Mouse (Mus musculus): ENCODE measurements around the gene Sac3d1. TPM values are rescaled to one million over a fixed set of nuclear protein-coding genes. Genes with fewer than 3 reads are reported as not detected.
A peak's percentile ranks its signal among the peaks of the same experiment; 100 is the strongest.

Gene Sac3d1
- total RNA-seq, 2 experiments from 2014 or later: 19.3 to 22.4 TPM

DNA sequence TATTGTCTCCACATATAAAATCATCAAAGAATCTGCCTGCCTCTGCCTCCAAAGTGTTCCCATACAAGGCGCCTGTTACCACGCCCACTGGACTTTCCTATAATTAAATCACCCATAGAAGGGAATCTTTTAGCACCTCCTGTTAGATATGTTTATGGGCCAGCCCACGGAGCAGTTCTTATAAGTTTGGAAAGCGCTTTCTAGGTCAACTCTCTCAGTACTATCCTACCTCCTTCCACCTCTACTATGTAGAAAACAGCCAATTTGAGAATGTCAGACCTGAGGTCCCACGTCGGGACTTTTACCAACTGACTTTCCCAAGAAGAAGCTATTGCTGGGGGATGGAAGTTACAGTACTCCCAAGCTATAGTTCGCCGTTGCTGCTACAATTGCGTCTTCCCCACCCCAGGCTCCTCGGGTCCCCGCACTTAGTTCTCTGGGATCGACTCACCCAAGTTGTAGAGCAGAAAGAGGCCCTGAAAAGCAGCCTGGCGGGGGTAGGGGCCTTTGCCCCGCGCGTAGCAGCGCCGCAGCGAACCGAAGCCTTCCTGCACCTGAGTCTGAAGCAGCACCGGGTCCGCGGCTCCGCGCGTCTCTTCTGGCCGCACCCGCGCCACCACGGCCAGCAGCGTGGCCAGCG lies 984 bp downstream of the Sac3d1 start:
- intact Hi-C loops (cut with DNase I): loop anchor here (5.0 kb wide), 1 partner anchor 35 kb away; the partner anchor contains the start of genes Cdca5, Gm28374, Tmem262 and Zfpl1
- no peak for TF ChIP-seq CTCF (IDR thresholded peaks at IDR 0.05)
- peak overlapping the region; percentile 93 for H3K27ac ChIP-seq
- no peak for DNase-seq (ENCODE audit: extremely low spot score in 1 of 2, low spot score in 2 of 2)
- peak overlapping the region; percentile 78 for H3K4me3 ChIP-seq

DNA sequence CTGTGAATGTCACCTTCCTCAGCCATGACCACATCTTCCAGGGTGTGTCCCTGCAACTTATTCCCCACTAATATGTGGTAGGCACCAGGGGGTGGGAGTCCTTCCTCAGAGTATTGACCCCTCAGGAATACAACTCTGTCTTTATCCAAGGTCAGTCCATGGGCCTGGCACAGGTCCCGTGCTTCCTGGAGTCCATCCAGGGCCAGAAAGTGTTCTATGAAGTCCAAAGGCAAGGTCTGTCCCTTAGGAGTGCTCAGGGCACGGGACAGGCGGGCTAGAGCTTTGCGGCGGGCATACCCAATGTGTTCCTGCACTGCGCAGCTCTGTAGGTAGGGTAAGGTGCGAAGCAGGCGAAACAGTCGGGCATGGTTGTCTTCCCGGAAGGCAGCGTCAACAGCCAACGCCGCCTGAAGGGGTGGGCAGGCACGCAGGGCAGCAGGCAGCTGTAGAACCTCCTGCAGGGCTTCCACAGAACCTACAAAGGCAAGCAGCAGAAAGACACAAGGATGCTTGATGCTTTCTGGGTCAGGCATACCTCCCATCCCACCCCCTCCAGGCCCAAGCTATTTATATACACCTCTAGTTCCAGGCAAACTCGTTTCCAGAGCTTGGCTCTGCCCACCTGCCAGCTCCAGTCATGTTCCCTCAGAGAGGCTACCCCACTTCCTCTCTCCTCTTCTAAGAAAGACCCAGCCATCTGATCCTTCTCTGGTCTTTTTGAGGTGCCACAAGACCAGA lies 2.2 kb downstream of the Sac3d1 start:
- Histone ChIP-seq H3K4me3 (no peak overlapping the region), H3K27ac (peak overlapping the region; percentile 7; the same call in 1 of the 2 replicates)
- peak in 1 of 2 experiments; percentile 29 for DNase-seq (ENCODE audit: extremely low spot score in 1 of 2, low spot score in 2 of 2)
- intact Hi-C loops (cut with DNase I): loop anchor here (5.0 kb wide), 1 partner anchor 34 kb away; the partner anchor contains the start of genes Cdca5, Gm28374, Tmem262 and Zfpl1
- TF ChIP-seq CTCF (IDR thresholded peaks at IDR 0.05): no peak

DNA sequence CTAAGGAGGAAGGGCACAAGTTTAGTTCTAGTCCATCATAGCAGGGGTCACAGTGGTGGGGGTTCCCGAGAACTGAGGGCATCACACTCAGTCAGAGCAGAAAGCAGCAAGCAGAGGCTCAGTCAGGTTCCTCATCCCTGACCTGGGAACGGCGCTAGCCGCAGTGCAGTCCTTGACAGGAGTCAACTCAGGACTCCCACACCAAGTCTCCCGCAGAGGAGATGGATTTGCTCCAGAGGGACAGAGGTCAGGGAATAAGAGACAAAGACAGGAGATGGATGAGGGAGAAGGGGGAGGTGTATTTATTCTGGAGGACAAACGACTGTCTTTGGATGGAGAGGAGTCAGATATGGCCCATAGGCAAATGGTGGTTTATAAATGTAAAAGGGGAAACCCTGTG lies 5.3 kb downstream of the Sac3d1 start:
- no peak for TF ChIP-seq CTCF (IDR thresholded peaks at IDR 0.05)
- Histone ChIP-seq H3K4me3 (no peak overlapping the region), H3K27ac (no peak overlapping the region)
- DNase-seq (ENCODE audit: extremely low spot score in 1 of 2, low spot score in 2 of 2): no peak
- intact Hi-C loops (cut with DNase I): no loop called here

DNA sequence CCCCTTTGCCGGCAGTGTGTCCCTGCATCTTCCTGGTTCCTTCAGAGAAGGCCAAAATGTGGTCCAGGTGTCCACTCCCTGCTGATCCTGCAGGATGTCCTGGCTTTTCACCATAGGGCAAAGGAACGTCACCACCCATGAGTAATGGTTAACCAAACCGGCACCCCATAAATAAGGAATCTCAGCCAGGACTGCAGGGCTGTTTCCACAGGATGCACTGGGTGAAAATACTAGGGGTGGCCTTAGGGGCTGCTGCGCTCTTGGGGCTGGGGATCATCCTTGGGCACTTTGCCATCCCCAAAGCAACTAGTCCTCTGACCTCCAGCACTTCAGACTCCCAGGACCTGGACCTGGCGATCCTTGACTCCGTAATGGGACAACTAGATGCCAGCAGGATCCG lies 12.9 kb downstream of the Sac3d1 start, which contains the start of gene Naaladl1:
Naaladl1 (plus strand) TSS at position 197 of the 400 bp plus-strand sequence.
- Histone ChIP-seq H3K27ac (no peak within 1 kb of the TSS), H3K4me3 (no peak within 1 kb of the TSS)
- no peak for DNase-seq (ENCODE audit: extremely low spot score in 1 of 2, low spot score in 2 of 2)
- intact Hi-C loops (cut with DNase I): loop anchor here (5.0 kb wide), 1 partner anchor 212 kb away; no protein-coding TSS in a partner anchor
- TF ChIP-seq CTCF (IDR thresholded peaks at IDR 0.05): no peak

DNA sequence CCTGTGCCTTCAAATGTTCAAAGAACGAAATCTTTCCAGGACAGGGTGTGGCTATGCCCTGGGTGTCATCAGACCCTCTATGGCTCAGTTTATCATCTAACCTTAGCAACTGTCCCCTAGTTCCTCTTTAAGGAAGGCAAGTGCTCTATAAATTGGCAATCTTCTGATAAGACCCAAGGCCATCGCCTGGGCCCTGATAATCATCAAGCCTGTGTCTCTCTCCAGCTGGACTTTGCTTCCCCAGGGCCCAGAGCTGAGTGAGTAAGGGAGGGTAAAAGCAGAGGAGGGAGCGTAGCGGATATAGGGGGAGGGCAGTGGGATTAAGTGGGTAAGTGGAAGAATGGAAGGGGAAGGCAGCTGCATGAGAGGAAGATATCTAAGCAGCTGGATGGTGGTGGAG lies 14.0 kb downstream of the Sac3d1 start:
- H3K4me3 ChIP-seq: no peak overlapping the region
- no peak for DNase-seq (ENCODE audit: extremely low spot score in 1 of 2, low spot score in 2 of 2)
- TF ChIP-seq CTCF (IDR thresholded peaks at IDR 0.05): no peak
- H3K27ac ChIP-seq: no peak overlapping the region
- intact Hi-C loops (cut with DNase I): no loop called here

DNA sequence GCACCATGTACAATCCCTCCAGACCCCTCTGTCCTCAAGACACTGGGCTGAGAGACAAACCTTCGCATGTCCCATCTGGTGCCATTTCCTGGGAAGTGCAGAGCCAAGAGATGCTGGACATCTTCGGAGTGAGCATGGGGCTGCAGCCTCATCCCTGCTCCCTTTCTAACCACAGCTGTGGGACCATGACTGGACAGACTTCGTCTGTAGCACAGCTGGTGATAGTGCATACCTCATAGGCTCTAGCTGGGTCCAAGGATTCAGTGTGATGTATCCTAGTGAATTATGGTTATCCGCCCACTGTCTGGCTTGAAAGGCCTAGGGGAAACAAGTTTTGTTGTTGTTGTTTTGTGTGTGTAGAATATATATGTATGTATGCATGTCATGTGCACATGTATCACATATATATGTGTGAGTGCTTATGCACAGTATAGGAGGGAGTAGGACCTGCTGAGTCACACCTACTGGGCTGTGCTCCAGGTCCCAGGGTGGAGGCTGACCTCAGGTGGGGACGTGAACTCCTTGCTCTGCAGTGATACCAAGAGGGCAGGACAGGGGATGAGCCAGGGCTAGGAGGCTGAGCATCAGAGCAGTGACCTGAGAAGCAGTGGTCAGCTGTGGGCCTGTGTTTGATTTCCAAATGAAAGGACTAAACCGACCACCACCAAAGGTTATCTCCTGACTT lies 16.1 kb downstream of the Sac3d1 start:
- intact Hi-C loops (cut with DNase I): no loop called here
- no peak for DNase-seq (ENCODE audit: extremely low spot score in 1 of 2, low spot score in 2 of 2)
- TF ChIP-seq CTCF (IDR thresholded peaks at IDR 0.05): no peak
- Histone ChIP-seq H3K4me3 (no peak overlapping the region), H3K27ac (no peak overlapping the region)

DNA sequence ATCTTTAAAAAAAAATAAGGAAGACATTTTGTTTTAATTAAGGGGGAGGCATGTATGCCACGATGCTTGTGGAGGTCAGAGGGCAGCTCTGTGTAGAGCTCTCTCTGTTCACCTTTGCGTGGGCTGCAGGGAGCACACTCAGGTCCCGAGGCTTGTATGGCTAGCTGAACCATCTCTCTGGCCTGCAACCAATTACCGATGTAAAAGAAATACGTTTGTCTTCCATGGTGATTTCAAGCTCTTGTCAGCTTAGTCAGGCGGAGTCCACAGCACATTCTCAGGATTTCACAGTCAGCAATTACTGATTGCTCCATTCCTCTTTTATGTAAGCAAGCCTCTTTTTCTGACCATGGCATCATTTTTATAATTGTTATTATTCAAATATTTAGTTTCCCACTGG lies 17.3 kb downstream of the Sac3d1 start:
- DNase-seq (ENCODE audit: extremely low spot score in 1 of 2, low spot score in 2 of 2): no peak
- TF ChIP-seq CTCF (IDR thresholded peaks at IDR 0.05): no peak
- Histone ChIP-seq H3K27ac (no peak overlapping the region), H3K4me3 (no peak overlapping the region)
- intact Hi-C loops (cut with DNase I): no loop called here

DNA sequence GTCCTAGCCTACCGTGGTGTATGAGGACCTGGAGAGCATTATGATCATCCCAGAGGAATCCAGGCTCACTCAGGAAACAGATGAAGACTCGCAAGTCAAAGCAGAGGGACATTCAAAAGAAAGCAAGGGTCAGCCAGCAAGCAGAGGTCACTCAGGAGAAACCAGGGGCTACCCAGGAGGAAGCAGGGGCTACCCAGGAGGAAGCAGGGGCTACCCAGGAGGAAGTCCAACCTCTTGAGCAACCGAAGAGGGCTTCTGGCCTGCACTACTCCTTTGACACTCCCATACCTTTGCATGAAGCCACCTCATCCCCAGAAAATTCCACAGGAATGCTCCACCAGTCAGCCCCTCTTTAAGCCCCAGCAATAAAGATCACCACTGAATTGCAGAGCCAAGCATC lies 20.6 kb downstream of the Sac3d1 start:
- no peak for TF ChIP-seq CTCF (IDR thresholded peaks at IDR 0.05)
- no peak overlapping the region for H3K27ac ChIP-seq
- DNase-seq (ENCODE audit: extremely low spot score in 1 of 2, low spot score in 2 of 2): no peak
- intact Hi-C loops (cut with DNase I): no loop called here
- no peak overlapping the region for H3K4me3 ChIP-seq

DNA sequence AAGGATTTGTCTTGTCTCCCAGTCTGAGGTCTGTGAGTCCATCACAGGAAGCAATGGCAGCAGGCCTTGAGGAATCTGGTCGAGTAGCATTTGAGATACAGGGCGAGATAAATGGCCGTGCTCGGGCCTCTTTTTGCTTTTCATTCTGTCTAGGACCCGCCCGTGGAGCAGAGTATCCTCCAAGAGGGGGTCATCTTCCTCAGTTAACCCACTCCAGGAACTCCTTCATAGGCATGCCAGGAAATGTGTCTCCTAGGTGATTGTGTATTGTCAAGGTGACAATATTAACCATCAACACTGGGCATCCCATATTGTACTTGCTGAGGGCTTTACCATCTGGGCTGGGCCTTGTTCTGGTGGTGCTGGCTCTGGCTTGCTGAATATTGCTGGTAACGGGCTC lies 24.3 kb downstream of the Sac3d1 start, which contains the start of gene AC131692.1:
AC131692.1 (plus strand) TSS at position 301 of the 400 bp plus-strand sequence.
- Histone ChIP-seq H3K27ac (no peak within 1 kb of the TSS), H3K4me3 (no peak within 1 kb of the TSS)
- no peak for TF ChIP-seq CTCF (IDR thresholded peaks at IDR 0.05)
- no peak for DNase-seq (ENCODE audit: extremely low spot score in 1 of 2, low spot score in 2 of 2)
- intact Hi-C loops (cut with DNase I): no loop called here

DNA sequence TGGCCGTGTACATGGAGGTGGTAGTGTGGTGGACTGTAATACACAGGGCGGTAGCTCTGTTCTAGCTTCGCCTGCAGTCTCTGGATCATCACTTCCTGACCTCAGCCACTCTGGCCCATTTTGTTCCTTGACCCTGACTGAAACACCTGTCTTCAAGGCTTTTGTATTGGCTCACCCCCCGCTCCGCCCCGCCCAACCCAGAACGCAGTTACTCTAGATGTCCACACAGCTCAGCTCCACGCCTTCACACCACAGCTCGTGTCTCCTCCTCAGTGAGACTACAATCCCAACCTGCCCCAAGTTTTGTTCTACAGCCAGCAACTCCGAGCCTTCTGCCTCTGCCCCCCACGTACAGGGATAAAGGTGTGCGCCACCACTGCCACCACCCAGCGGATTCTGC lies 29.6 kb downstream of the Sac3d1 start:
- no peak for TF ChIP-seq CTCF (IDR thresholded peaks at IDR 0.05)

DNA sequence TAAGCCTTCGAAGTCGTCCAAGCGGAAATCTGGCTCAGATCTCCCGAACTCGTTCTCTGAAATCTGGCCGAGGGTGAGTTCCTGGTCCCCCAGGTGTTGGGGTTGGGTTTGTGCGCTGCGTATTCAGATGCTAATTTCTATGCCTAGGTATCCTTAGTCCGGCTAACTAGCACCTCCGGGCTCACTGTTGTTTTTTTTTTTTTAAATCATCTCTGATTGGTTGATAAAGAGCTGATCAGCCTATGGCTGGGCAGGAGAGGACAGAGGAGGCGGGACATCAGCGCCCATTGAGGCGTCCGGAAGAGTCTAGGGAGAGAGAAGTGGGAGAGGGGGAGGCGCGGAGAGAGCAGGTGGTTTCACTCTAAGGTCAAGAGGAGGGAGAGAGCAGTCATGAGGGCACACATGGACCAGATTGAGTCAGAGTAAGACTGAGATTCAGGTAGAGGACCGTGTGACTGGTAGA lies 33.0 kb downstream of the Sac3d1 start:
- no peak for TF ChIP-seq CTCF (IDR thresholded peaks at IDR 0.05)
- intact Hi-C loops (cut with DNase I): loop anchor here (2.0 to 10.0 kb wide), 2 partner anchors 25 to 249 kb away; partner anchors contain the start of genes Men1 and Znhit2
- peak overlapping the region; percentile 70 for H3K4me3 ChIP-seq
- no peak for DNase-seq (ENCODE audit: extremely low spot score in 1 of 2, low spot score in 2 of 2)
- no peak overlapping the region for H3K27ac ChIP-seq

More for the DNA sequence above, 29.6 kb downstream of the Sac3d1 start:
- DNase-seq (ENCODE audit: extremely low spot score in 1 of 2, low spot score in 2 of 2): no peak
- intact Hi-C loops (cut with DNase I): loop anchor here (10.0 kb wide), 1 partner anchor 246 kb away; the partner anchor contains the start of gene Men1
- Histone ChIP-seq H3K4me3 (no peak overlapping the region), H3K27ac (no peak overlapping the region)
